Mouse (Mus musculus): ENCODE measurements around the gene C2. TPM values are rescaled to one million over a fixed set of nuclear protein-coding genes. Genes with fewer than 3 reads are reported as not detected.

Gene C2
- total and polyA plus RNA-seq, 2 experiments, result 82.1 to 101 TPM

GRCm38 (mm10) chr17:34865981-34866380, 32.1 kb downstream of the C2 start:
- DNase-seq (ENCODE audit: extremely low read depth, low read depth, low spot score), result no peak
- peaks cover 17% of the 10 kb centered on the region for H3K4me1 ChIP-seq (ENCODE audit: control insufficient read depth, insufficient read depth, low read length)
- H3K27ac ChIP-seq (replicated peaks; ENCODE audit: insufficient read depth, low read depth, low read length), result no peak overlapping the region
- no peak for TF ChIP-seq CTCF (IDR thresholded peaks at IDR 0.05; ENCODE audit: low read depth, low read length)
- TF ChIP-seq POLR2A (IDR thresholded peaks at IDR 0.05; ENCODE audit: extremely low read depth, insufficient read depth, low read length), result no peak
- H3K27me3 ChIP-seq (ENCODE audit: control insufficient read depth, insufficient read depth, low read length), result no peaks in the 10 kb centered on the region
- H3K79me2 ChIP-seq (ENCODE audit: control insufficient read depth, insufficient read depth, low read length), result peaks cover 4% of the 10 kb centered on the region; the same call in 1 of the 2 replicates
- H3K36me3 ChIP-seq (ENCODE audit: control insufficient read depth, insufficient read depth, low read length), result peaks cover 41% of the 10 kb centered on the region
- no peak overlapping the region for H3K9ac ChIP-seq (ENCODE audit: low read depth, low read length)
- 63% methylated on average over 7 of the region's 7 CpGs for WGBS
- no peak overlapping the region for H3K4me3 ChIP-seq (ENCODE audit: insufficient read depth, low read depth, low read length)

- Histone ChIP-seq H3K9ac (ENCODE audit: low read depth, low read length) (peak within 1 kb of the TSS; percentile 80), H3K4me3 (ENCODE audit: insufficient read depth, low read depth, low read length) (peak within 1 kb of the TSS; percentile 76), H3K79me2 (ENCODE audit: control insufficient read depth, insufficient read depth, low read length) (peaks cover 4% of the 10 kb centered on the region; the same call in 1 of the 2 replicates), H3K36me3 (ENCODE audit: control insufficient read depth, insufficient read depth, low read length) (peaks cover 44% of the 10 kb centered on the region), H3K4me1 (ENCODE audit: control insufficient read depth, insufficient read depth, low read length) (peaks cover 41% of the 10 kb centered on the region), H3K27me3 (ENCODE audit: control insufficient read depth, insufficient read depth, low read length) (no peaks in the 10 kb centered on the region), H3K27ac (replicated peaks; ENCODE audit: insufficient read depth, low read depth, low read length) (peak within 1 kb of the TSS; percentile 99)
- peak; percentile 97 for DNase-seq (ENCODE audit: extremely low read depth, low read depth, low spot score)
- TF ChIP-seq POLR2A (IDR thresholded peaks at IDR 0.05; ENCODE audit: extremely low read depth, insufficient read depth, low read length) (no peak), CTCF (IDR thresholded peaks at IDR 0.05; ENCODE audit: low read depth, low read length) (no peak)
- WGBS, result 8% methylated on average over 8 of the region's 8 CpGs
Observed at GRCm38 (mm10) chr17:34862416-34863081, 35.5 kb downstream of the C2 start, which contains the start of gene Cfb. Gene Cfb (minus strand): TSS chr17:34862518.

- Histone ChIP-seq H3K27ac (replicated peaks; ENCODE audit: insufficient read depth, low read depth, low read length) (peak overlapping the region; percentile 99), H3K27me3 (ENCODE audit: control insufficient read depth, insufficient read depth, low read length) (no peaks in the 10 kb centered on the region), H3K9ac (ENCODE audit: low read depth, low read length) (peak overlapping the region; percentile 80), H3K36me3 (ENCODE audit: control insufficient read depth, insufficient read depth, low read length) (peaks cover 49% of the 10 kb centered on the region), H3K4me3 (ENCODE audit: insufficient read depth, low read depth, low read length) (peak overlapping the region; percentile 76), H3K4me1 (ENCODE audit: control insufficient read depth, insufficient read depth, low read length) (peaks cover 47% of the 10 kb centered on the region), H3K79me2 (ENCODE audit: control insufficient read depth, insufficient read depth, low read length) (peaks cover 4% of the 10 kb centered on the region; the same call in 1 of the 2 replicates)
- TF ChIP-seq CTCF (IDR thresholded peaks at IDR 0.05; ENCODE audit: low read depth, low read length), result no peak
- peak; percentile 60; the same call in 1 of the 2 replicates for TF ChIP-seq POLR2A (IDR thresholded peaks at IDR 0.05; ENCODE audit: extremely low read depth, insufficient read depth, low read length)
- WGBS, result 22% methylated on average over 13 of the region's 13 CpGs
- DNase-seq (ENCODE audit: extremely low read depth, low read depth, low spot score), result peak; percentile 98
Observed at GRCm38 (mm10) chr17:34861704-34862415, 36.2 kb downstream of the C2 start.

- Histone ChIP-seq H3K27me3 (ENCODE audit: control insufficient read depth, insufficient read depth, low read length) (no peaks in the 10 kb centered on the region), H3K79me2 (ENCODE audit: control insufficient read depth, insufficient read depth, low read length) (peaks cover 4% of the 10 kb centered on the region; the same call in 1 of the 2 replicates), H3K4me1 (ENCODE audit: control insufficient read depth, insufficient read depth, low read length) (peaks cover 48% of the 10 kb centered on the region), H3K36me3 (ENCODE audit: control insufficient read depth, insufficient read depth, low read length) (peaks cover 52% of the 10 kb centered on the region), H3K9ac (ENCODE audit: low read depth, low read length) (peak overlapping the region; percentile 80), H3K27ac (replicated peaks; ENCODE audit: insufficient read depth, low read depth, low read length) (peak overlapping the region; percentile 99), H3K4me3 (ENCODE audit: insufficient read depth, low read depth, low read length) (peak overlapping the region; percentile 76)
- peak; percentile 81 for DNase-seq (ENCODE audit: extremely low read depth, low read depth, low spot score)
- 30% methylated on average over 9 of the region's 9 CpGs for WGBS
- no peak for TF ChIP-seq POLR2A (IDR thresholded peaks at IDR 0.05; ENCODE audit: extremely low read depth, insufficient read depth, low read length)
- no peak for TF ChIP-seq CTCF (IDR thresholded peaks at IDR 0.05; ENCODE audit: low read depth, low read length)
Observed at GRCm38 (mm10) chr17:34860514-34860913, 37.6 kb downstream of the C2 start.

- Histone ChIP-seq H3K36me3 (ENCODE audit: control insufficient read depth, insufficient read depth, low read length) (peaks cover 50% of the 10 kb centered on the region), H3K9ac (ENCODE audit: low read depth, low read length) (no peak overlapping the region), H3K27ac (replicated peaks; ENCODE audit: insufficient read depth, low read depth, low read length) (peak overlapping the region; percentile 32), H3K4me3 (ENCODE audit: insufficient read depth, low read depth, low read length) (no peak overlapping the region), H3K79me2 (ENCODE audit: control insufficient read depth, insufficient read depth, low read length) (peaks cover 4% of the 10 kb centered on the region; the same call in 1 of the 2 replicates), H3K4me1 (ENCODE audit: control insufficient read depth, insufficient read depth, low read length) (peaks cover 48% of the 10 kb centered on the region), H3K27me3 (ENCODE audit: control insufficient read depth, insufficient read depth, low read length) (no peaks in the 10 kb centered on the region)
- 65% methylated on average over 4 of the region's 4 CpGs for WGBS
- TF ChIP-seq CTCF (IDR thresholded peaks at IDR 0.05; ENCODE audit: low read depth, low read length) (no peak), POLR2A (IDR thresholded peaks at IDR 0.05; ENCODE audit: extremely low read depth, insufficient read depth, low read length) (no peak)
- no peak for DNase-seq (ENCODE audit: extremely low read depth, low read depth, low spot score)
Observed at GRCm38 (mm10) chr17:34858670-34859069, 39.4 kb downstream of the C2 start.

All from liver, adult 2 months (tissue).